Mouse (Mus musculus) MEL (cell line): ENCODE results near the gene Cxcl15.

Source experiments
- CTCF ChIP-seq, 3 experiments: IDR thresholded peaks in 2 of 3; conservative IDR thresholded peaks in 1 of 3; 2 replicates each; pipeline ENCODE4 v1.5.1; 2011 to 2012; ENCODE audit warnings: low read length in 3 of 3, low read depth in 2 of 3, mild to moderate bottlenecking in 2 of 3, improper control_type of control experiment in 1 of 3, inconsistent platforms in 1 of 3, mixed read lengths in 1 of 3, moderate library complexity in 1 of 3; ENCODE audit not compliant: control insufficient read depth in 1 of 3, insufficient read depth in 1 of 3, poor library complexity in 1 of 3, severe bottlenecking in 1 of 3
- KAT2A ChIP-seq: conservative IDR thresholded peaks from 2 replicates; pipeline ENCODE4 v1.6.1; 2012; ENCODE audit warnings: low read depth, low read length, improper control_type of control experiment, inconsistent platforms
- MAFK ChIP-seq: IDR thresholded peaks from 2 replicates; pipeline ENCODE4 v1.6.1; 2011; ENCODE audit warnings: low read depth, mild to moderate bottlenecking, low read length, improper control_type of control experiment, borderline replicate concordance
- MAX ChIP-seq: IDR thresholded peaks from 2 replicates; pipeline ENCODE4 v1.6.1; 2011; ENCODE audit warnings: low read length, improper control_type of control experiment
- POLR2A ChIP-seq, 2 experiments: IDR thresholded peaks; 2 replicates each; pipeline ENCODE4 v1.6.1; 2011 to 2012; ENCODE audit warnings: low read length in 2 of 2, mild to moderate bottlenecking in 2 of 2, control low read depth in 1 of 2, improper control_type of control experiment in 1 of 2, low read depth in 1 of 2, moderate library complexity in 1 of 2; ENCODE audit not compliant: control insufficient read depth in 1 of 2, insufficient read depth in 1 of 2, poor library complexity in 1 of 2
- UBTF ChIP-seq: IDR thresholded peaks from 2 replicates; pipeline ENCODE4 v1.6.1; 2012; ENCODE audit warnings: low read depth, mild to moderate bottlenecking, inconsistent platforms, low read length, improper control_type of control experiment, moderate library complexity, borderline replicate concordance; ENCODE audit not compliant: insufficient read depth
- USF1 ChIP-seq: IDR thresholded peaks from 2 replicates; pipeline ENCODE4 v1.6.1; 2014; ENCODE audit warnings: low read depth, mild to moderate bottlenecking, inconsistent platforms, low read length, improper control_type of control experiment, moderate library complexity
- ZMIZ1 ChIP-seq: IDR thresholded peaks from 2 replicates; pipeline ENCODE4 v1.6.1; 2012; ENCODE audit warnings: low read depth, mild to moderate bottlenecking, inconsistent platforms, low read length, improper control_type of control experiment, moderate library complexity
- ZNF384 ChIP-seq: IDR thresholded peaks from 2 replicates; pipeline ENCODE4 v1.6.1; 2012; ENCODE audit warnings: low read depth, mild to moderate bottlenecking, inconsistent platforms, low read length, improper control_type of control experiment

- no peak for TF ChIP-seq ZNF384
- TF ChIP-seq USF1: no peak
- TF ChIP-seq CTCF (IDR thresholded peaks at IDR 0.05 in 2 of 3, conservative IDR thresholded peaks at IDR 0.05 in 1 of 3; ENCODE audit: control insufficient read depth in 1 of 3, insufficient read depth in 1 of 3, low read depth in 2 of 3, low read length in 3 of 3, poor library complexity in 1 of 3, severe bottlenecking in 1 of 3): no peak
- TF ChIP-seq MAX: no peak
- no peak for TF ChIP-seq UBTF
- TF ChIP-seq MAFK: no peak
- no peak for TF ChIP-seq POLR2A (IDR thresholded peaks at IDR 0.05; ENCODE audit: control insufficient read depth in 1 of 2, insufficient read depth in 1 of 2, low read depth in 1 of 2, low read length in 2 of 2, poor library complexity in 1 of 2)
- no peak for TF ChIP-seq KAT2A
- no peak for TF ChIP-seq ZMIZ1
Observed at GRCm38 (mm10) chr5:90789306-90790073, 4.8 kb upstream of the Cxcl15 start.
